Mouse (Mus musculus): ENCODE measurements around the gene Zfp213. TPM values are rescaled to one million over a fixed set of nuclear protein-coding genes. Genes with fewer than 3 reads are reported as not detected.
"Not testable (repeated sequence)": the region's sequence is repeated elsewhere in the genome, so short reads cannot be mapped to it uniquely, and the experiment has no call there.

Gene Zfp213
- polyA plus RNA-seq, 1 experiment = 4.2 TPM

- Histone ChIP-seq H3K9ac (ENCODE audit: low read depth, poor library complexity, severe bottlenecking) (peak overlapping the region; percentile 92), H3K36me3 (ENCODE audit: control insufficient read depth, insufficient read depth, low read length, poor library complexity, severe bottlenecking) (peaks cover 14% of the 10 kb centered on the region), H3K27me3 (ENCODE audit: control insufficient read depth, insufficient read depth, low read length, poor library complexity, severe bottlenecking) (no peaks in the 10 kb centered on the region), H3K4me1 (ENCODE audit: control insufficient read depth, insufficient read depth, low read length) (no peaks in the 10 kb centered on the region), H3K27ac (ENCODE audit: insufficient read depth, low read length) (peak overlapping the region; percentile 97), H3K4me3 (ENCODE audit: low read depth, low read length) (peak overlapping the region; percentile 31), H3K9me3 (replicated peaks; ENCODE audit: control insufficient read depth, insufficient read depth, low read length, poor library complexity, severe bottlenecking) (no peaks in the 10 kb centered on the region)
- TF ChIP-seq POLR2A (IDR thresholded peaks at IDR 0.05; ENCODE audit: insufficient read depth, low read length) (no peak), EP300 (IDR thresholded peaks at IDR 0.05; ENCODE audit: insufficient read depth, low read depth, low read length) (peak; percentile 94)
Measured at GRCm38 (mm10) chr17:23603077-23603476, 39.0 kb upstream of the Zfp213 start.

GRCm38 (mm10) chr17:23601836-23602585 is 38.0 kb upstream of the Zfp213 start:
- H3K9ac ChIP-seq (ENCODE audit: low read depth, poor library complexity, severe bottlenecking) = peak overlapping the region; percentile 92
- peak overlapping the region; percentile 89 for H3K4me3 ChIP-seq (ENCODE audit: low read depth, low read length)
- H3K27ac ChIP-seq (ENCODE audit: insufficient read depth, low read length) = peak overlapping the region; percentile 98
- no peak for TF ChIP-seq EP300 (IDR thresholded peaks at IDR 0.05; ENCODE audit: insufficient read depth, low read depth, low read length)
- no peak for TF ChIP-seq CTCF (IDR thresholded peaks at IDR 0.05; ENCODE audit: low read depth, low read length)
- TF ChIP-seq POLR2A (IDR thresholded peaks at IDR 0.05; ENCODE audit: insufficient read depth, low read length) = no peak
- H3K36me3 ChIP-seq (ENCODE audit: control insufficient read depth, insufficient read depth, low read length, poor library complexity, severe bottlenecking) = peaks cover 6% of the 10 kb centered on the region
- no peaks in the 10 kb centered on the region for H3K27me3 ChIP-seq (ENCODE audit: control insufficient read depth, insufficient read depth, low read length, poor library complexity, severe bottlenecking)
- H3K4me1 ChIP-seq (ENCODE audit: control insufficient read depth, insufficient read depth, low read length) = no peaks in the 10 kb centered on the region
- no peaks in the 10 kb centered on the region for H3K9me3 ChIP-seq (replicated peaks; ENCODE audit: control insufficient read depth, insufficient read depth, low read length, poor library complexity, severe bottlenecking)

DNA sequence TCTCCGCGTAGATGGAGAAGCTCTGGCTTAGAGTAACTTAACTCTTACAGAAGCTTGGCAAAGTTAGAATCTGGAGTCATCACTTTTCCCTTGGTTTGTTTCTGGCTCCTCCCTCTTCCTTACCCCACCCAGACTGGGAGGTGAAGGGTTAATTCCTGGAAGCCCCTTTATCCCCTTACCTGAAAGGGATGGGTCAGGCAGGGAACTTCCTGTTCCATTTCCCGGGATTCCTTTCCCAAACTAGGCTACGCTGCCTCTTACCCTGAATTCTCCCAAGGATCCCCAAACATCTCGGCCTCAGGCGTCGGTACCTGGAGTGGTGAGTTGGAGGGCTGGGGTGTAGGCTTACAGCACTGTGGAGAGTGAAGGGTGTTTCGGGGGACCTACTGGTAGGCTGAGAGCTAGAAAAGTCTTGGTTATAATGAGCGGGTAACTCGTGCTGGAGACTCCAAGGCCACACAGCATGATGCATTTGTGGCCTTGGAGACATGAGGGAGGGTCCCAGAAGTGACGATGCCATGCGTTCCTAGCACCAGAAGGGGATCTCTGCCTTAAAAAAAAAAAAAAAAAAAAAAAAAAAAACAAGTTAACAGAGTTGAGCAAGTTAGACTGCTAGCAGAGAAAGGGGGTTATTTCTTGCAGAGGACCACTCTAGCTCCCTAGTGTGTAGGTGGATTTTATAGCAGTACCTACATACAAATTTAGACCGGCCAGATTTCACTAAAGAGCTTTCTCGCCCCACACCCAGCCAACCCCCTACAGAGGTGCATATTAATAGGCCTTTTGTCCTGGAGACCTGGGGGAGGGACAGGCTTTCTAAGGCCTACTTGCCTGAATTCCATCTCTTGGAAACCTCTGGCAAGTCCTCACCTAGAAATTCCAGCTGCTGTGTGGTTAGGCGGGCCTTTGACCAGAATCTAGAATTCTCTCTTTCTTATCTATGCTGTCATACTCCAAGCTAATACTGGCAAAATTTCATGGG is 36.9 kb upstream of the Zfp213 start, which contains the start of gene Zscan10:
Zscan10 (plus strand) TSS at position 216 of the 982 bp plus-strand sequence.
- Histone ChIP-seq H3K4me1 (ENCODE audit: control insufficient read depth, insufficient read depth, low read length) (no peaks in the 10 kb centered on the region), H3K27me3 (ENCODE audit: control insufficient read depth, insufficient read depth, low read length, poor library complexity, severe bottlenecking) (no peaks in the 10 kb centered on the region), H3K4me3 (ENCODE audit: low read depth, low read length) (peak within 1 kb of the TSS; percentile 89), H3K27ac (ENCODE audit: insufficient read depth, low read length) (peak within 1 kb of the TSS; percentile 98), H3K9me3 (replicated peaks; ENCODE audit: control insufficient read depth, insufficient read depth, low read length, poor library complexity, severe bottlenecking) (no peaks in the 10 kb centered on the region), H3K9ac (ENCODE audit: low read depth, poor library complexity, severe bottlenecking) (peak within 1 kb of the TSS; percentile 92), H3K36me3 (ENCODE audit: control insufficient read depth, insufficient read depth, low read length, poor library complexity, severe bottlenecking) (0 out of 2 replicates have a peak, but pooled peaks cover 2% of the 10 kb centered on the region)
- peak; percentile 64 for TF ChIP-seq EP300 (IDR thresholded peaks at IDR 0.05; ENCODE audit: insufficient read depth, low read depth, low read length)
- TF ChIP-seq CTCF (IDR thresholded peaks at IDR 0.05; ENCODE audit: low read depth, low read length) = no peak
- TF ChIP-seq POLR2A (IDR thresholded peaks at IDR 0.05; ENCODE audit: insufficient read depth, low read length) = no peak

DNA sequence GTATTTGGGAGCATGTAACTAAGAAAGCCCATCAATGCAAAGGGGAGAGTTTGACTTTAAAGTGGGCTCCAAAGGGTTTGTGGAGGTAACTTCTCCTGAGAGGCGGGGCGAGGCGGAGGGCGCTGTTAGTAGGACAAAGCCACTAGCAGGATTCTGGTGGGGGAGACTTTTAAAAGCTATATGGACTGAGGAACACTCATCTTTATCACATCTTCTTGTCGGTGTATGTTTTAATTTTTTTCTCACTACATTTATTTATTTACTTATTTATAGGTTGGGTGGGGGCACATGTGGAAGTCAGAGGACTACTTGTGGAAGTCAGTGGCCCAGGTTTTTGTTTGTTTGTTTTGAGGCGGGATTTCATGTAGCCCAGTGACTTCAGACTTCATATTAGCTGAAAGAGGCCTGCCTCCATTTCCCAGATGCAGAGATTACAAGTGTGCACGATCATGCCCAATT is 35.6 kb upstream of the Zfp213 start:
- H3K36me3 ChIP-seq (ENCODE audit: control insufficient read depth, insufficient read depth, low read length, poor library complexity, severe bottlenecking) = no peaks in the 10 kb centered on the region
- H3K27ac ChIP-seq (ENCODE audit: insufficient read depth, low read length) = peak overlapping the region; percentile 98
- H3K4me3 ChIP-seq (ENCODE audit: low read depth, low read length) = peak overlapping the region; percentile 61
- no peaks in the 10 kb centered on the region for H3K9me3 ChIP-seq (replicated peaks; ENCODE audit: control insufficient read depth, insufficient read depth, low read length, poor library complexity, severe bottlenecking)
- peak overlapping the region; percentile 92 for H3K9ac ChIP-seq (ENCODE audit: low read depth, poor library complexity, severe bottlenecking)
- TF ChIP-seq POLR2A (IDR thresholded peaks at IDR 0.05; ENCODE audit: insufficient read depth, low read length) (no peak), CTCF (IDR thresholded peaks at IDR 0.05; ENCODE audit: low read depth, low read length) (no peak), EP300 (IDR thresholded peaks at IDR 0.05; ENCODE audit: insufficient read depth, low read depth, low read length) (no peak)
- no peaks in the 10 kb centered on the region for H3K27me3 ChIP-seq (ENCODE audit: control insufficient read depth, insufficient read depth, low read length, poor library complexity, severe bottlenecking)
- no peaks in the 10 kb centered on the region for H3K4me1 ChIP-seq (ENCODE audit: control insufficient read depth, insufficient read depth, low read length)

GRCm38 (mm10) chr17:23598582-23599552 is 34.8 kb upstream of the Zfp213 start, which contains the start of gene Zfp13:
Zfp13 (minus strand) TSS chr17:23599487.
- Histone ChIP-seq H3K4me3 (ENCODE audit: low read depth, low read length) (peak within 1 kb of the TSS; percentile 96), H3K27me3 (ENCODE audit: control insufficient read depth, insufficient read depth, low read length, poor library complexity, severe bottlenecking) (no peaks in the 10 kb centered on the region), H3K9ac (ENCODE audit: low read depth, poor library complexity, severe bottlenecking) (peak within 1 kb of the TSS; percentile 92), H3K36me3 (ENCODE audit: control insufficient read depth, insufficient read depth, low read length, poor library complexity, severe bottlenecking) (no peaks in the 10 kb centered on the region), H3K9me3 (replicated peaks; ENCODE audit: control insufficient read depth, insufficient read depth, low read length, poor library complexity, severe bottlenecking) (no peaks in the 10 kb centered on the region), H3K4me1 (ENCODE audit: control insufficient read depth, insufficient read depth, low read length) (no peaks in the 10 kb centered on the region), H3K27ac (ENCODE audit: insufficient read depth, low read length) (peak within 1 kb of the TSS; percentile 98)
- TF ChIP-seq POLR2A (IDR thresholded peaks at IDR 0.05; ENCODE audit: insufficient read depth, low read length) (peak; percentile 93), EP300 (IDR thresholded peaks at IDR 0.05; ENCODE audit: insufficient read depth, low read depth, low read length) (0 out of 2 replicates have a peak, but pooled peaks have one; percentile 34), CTCF (IDR thresholded peaks at IDR 0.05; ENCODE audit: low read depth, low read length) (no peak)

DNA sequence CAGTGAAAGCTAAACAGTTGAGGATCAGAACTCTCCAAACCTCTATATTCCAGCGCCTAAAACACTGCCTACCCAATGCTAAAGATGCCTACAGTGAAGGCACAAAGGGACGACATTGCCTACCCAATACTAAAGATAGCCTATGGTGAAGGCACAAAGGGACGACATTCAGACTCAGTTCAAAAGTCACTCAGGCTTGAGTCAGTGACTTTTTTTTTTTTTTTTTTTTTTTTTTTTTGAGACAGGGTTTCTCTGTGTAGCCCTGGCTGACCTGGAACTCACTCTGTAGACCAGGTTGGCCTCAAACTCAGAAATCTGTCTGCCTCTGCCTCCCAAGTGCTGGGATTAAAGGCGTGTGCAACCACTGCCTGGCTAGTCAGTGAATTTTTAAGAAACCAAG is 31.1 kb upstream of the Zfp213 start:
- not testable (repeated sequence) for H3K27ac ChIP-seq (ENCODE audit: insufficient read depth, low read length); H3K9ac ChIP-seq (ENCODE audit: low read depth, poor library complexity, severe bottlenecking); H3K4me1 ChIP-seq (ENCODE audit: control insufficient read depth, insufficient read depth, low read length); H3K4me3 ChIP-seq (ENCODE audit: low read depth, low read length); H3K36me3 ChIP-seq (ENCODE audit: control insufficient read depth, insufficient read depth, low read length, poor library complexity, severe bottlenecking); H3K27me3 ChIP-seq (ENCODE audit: control insufficient read depth, insufficient read depth, low read length, poor library complexity, severe bottlenecking); H3K9me3 ChIP-seq (replicated peaks; ENCODE audit: control insufficient read depth, insufficient read depth, low read length, poor library complexity, severe bottlenecking)
